28 mouse cellular contexts compared by ENCODE assay signal in genomic region chr16:29983161-29983560, GRCm38 (mm10).
DNase-seq lines count a peak whose midpoint lies in the region; ATAC-seq and TF ChIP-seq lines count a peak whose summit lies in the region.
"Had no signal": no experiment of that assay in that cellular context is flagged by ENCODE, and none has a peak within 500 bp of the region (broad histone marks: within the 10 kb centered on the region; RNA-seq: fewer than 3 reads in every experiment).

No protein-coding gene starts in this region.

- peak overlapping the region; percentile 66 for H3K4me3 ChIP-seq in megakaryocyte, embryonic 14.5 days (replicated peaks)
- no peak overlapping the region for H3K4me3 ChIP-seq in intestine, postnatal 0 days (ENCODE audit: low read depth, low read length)
- H3K4me3 ChIP-seq: embryonic facial prominence, embryonic 10.5 days; embryonic facial prominence, embryonic 13.5 days; erythroblast, embryonic 14.5 days; forebrain, embryonic 12.5 days; forebrain, embryonic 15.5 days; heart, adult 2 months; hindbrain, embryonic 10.5 days; hindbrain, embryonic 13.5 days had no signal

- peak; percentile 37 for DNase-seq in ovary, postnatal 36 days (ENCODE audit: low spot score)
- no peak for DNase-seq in ovary, postnatal 10 days (ENCODE audit: low spot score)
- no peak for DNase-seq in right cerebral cortex, postnatal 10 days (ENCODE audit: low spot score in 2 of 2)
- DNase-seq: adrenal gland, adult 8-10 months; adrenal gland, postnatal 25 days; B cell, adult 2 months; cerebellum, adult 11-12 months; cerebellum, adult 8-10 months; cerebellum, postnatal 10 days; cerebellum, postnatal 36 days; gastrocnemius, postnatal 25 days; heart, adult 2 months; heart, postnatal 36 days had no signal

- H3K4me2 ChIP-seq in intestine, postnatal 0 days (replicated peaks; ENCODE audit: low read depth) = no peak overlapping the region
- H3K4me2 ChIP-seq: embryonic facial prominence, embryonic 13.5 days; forebrain, embryonic 12.5 days; forebrain, embryonic 15.5 days; heart, embryonic 11.5 days; hindbrain, embryonic 13.5 days had no signal

- 75% methylated on average over 7 of the region's 7 CpGs for whole genome bisulfite sequencing in intestine, postnatal 0 days

- peaks cover 10% of the 10 kb centered on the region for H3K9me3 ChIP-seq in megakaryocyte, embryonic 14.5 days
- no peaks in the 10 kb centered on the region for H3K9me3 ChIP-seq in intestine, postnatal 0 days (ENCODE audit: control insufficient read depth)
- H3K9me3 ChIP-seq: embryonic facial prominence, embryonic 10.5 days; embryonic facial prominence, embryonic 13.5 days; forebrain, embryonic 12.5 days; forebrain, embryonic 15.5 days; hindbrain, embryonic 10.5 days; hindbrain, embryonic 13.5 days had no signal

- H3K27ac ChIP-seq in intestine, postnatal 0 days (ENCODE audit: low read depth, low read length) = no peak overlapping the region
- H3K27ac ChIP-seq: embryonic facial prominence, embryonic 10.5 days; embryonic facial prominence, embryonic 13.5 days; forebrain, embryonic 12.5 days; forebrain, embryonic 15.5 days; heart, adult 2 months; hindbrain, embryonic 10.5 days; hindbrain, embryonic 13.5 days had no signal

- TF ChIP-seq CTCF in intestine, postnatal 0 days (IDR thresholded peaks at IDR 0.05; ENCODE audit: low read depth) = no peak

- peaks cover 13% of the 10 kb centered on the region for H3K36me3 ChIP-seq in megakaryocyte, embryonic 14.5 days (replicated peaks; ENCODE audit: low read length)
- no peaks in the 10 kb centered on the region for H3K36me3 ChIP-seq in intestine, postnatal 0 days (ENCODE audit: control insufficient read depth, insufficient read depth)
- H3K36me3 ChIP-seq: embryonic facial prominence, embryonic 10.5 days; embryonic facial prominence, embryonic 13.5 days; forebrain, embryonic 12.5 days; forebrain, embryonic 15.5 days; hindbrain, embryonic 10.5 days; hindbrain, embryonic 13.5 days had no signal

- peaks cover 85% of the 10 kb centered on the region for H3K4me1 ChIP-seq in megakaryocyte, embryonic 14.5 days
- peaks cover 3% of the 10 kb centered on the region; the same call in 1 of the 2 replicates for H3K4me1 ChIP-seq in intestine, postnatal 0 days (replicated peaks; ENCODE audit: control insufficient read depth, insufficient read depth, low read length)
- H3K4me1 ChIP-seq: forebrain, embryonic 12.5 days; forebrain, embryonic 15.5 days; hindbrain, embryonic 13.5 days had no signal

- no peak overlapping the region for H3K9ac ChIP-seq in intestine, postnatal 0 days (ENCODE audit: low read depth, low read length)
- H3K9ac ChIP-seq: embryonic facial prominence, embryonic 13.5 days; forebrain, embryonic 12.5 days; forebrain, embryonic 15.5 days; hindbrain, embryonic 13.5 days had no signal

- ATAC-seq in megakaryocyte, adult 5-6 weeks (ENCODE audit: poor library complexity, severe bottlenecking) = no peak
- peak; percentile 58; the same call in 1 of the 2 replicates for ATAC-seq in granulocyte monocyte progenitor cell, adult 5-6 weeks (replicated peaks; ENCODE audit: poor library complexity, severe bottlenecking)
- peak; percentile 34; the same call in 1 of the 2 replicates for ATAC-seq in megakaryocyte progenitor cell, adult 5-6 weeks (replicated peaks; ENCODE audit: poor library complexity)
- no peak for ATAC-seq in intestine, postnatal 0 days
- ATAC-seq: activated CD4-positive, CD25-positive, alpha-beta regulatory T cell, adult 4 months; forebrain, embryonic 15.5 days; hindbrain, embryonic 16.5 days had no signal

- H3K27me3 ChIP-seq in megakaryocyte, embryonic 14.5 days (replicated peaks) = no peaks in the 10 kb centered on the region
- no peaks in the 10 kb centered on the region for H3K27me3 ChIP-seq in intestine, postnatal 0 days (replicated peaks; ENCODE audit: control insufficient read depth, insufficient read depth, low read length)
- H3K27me3 ChIP-seq: embryonic facial prominence, embryonic 13.5 days; forebrain, embryonic 15.5 days had no signal

Comparison
In these comparisons a context has a peak if more than half of its experiments do, and no peak if none do; other contexts are left out.
1. ATAC-seq: peak in granulocyte monocyte progenitor cell, adult 5-6 weeks (single experiment) and megakaryocyte progenitor cell, adult 5-6 weeks (single experiment); none in megakaryocyte, adult 5-6 weeks (single experiment) and intestine, postnatal 0 days (single experiment).